Mouse (Mus musculus) embryonic facial prominence, embryonic 14.5 days (tissue): ENCODE results near the gene Asb8. TPM values are rescaled to one million over a fixed set of nuclear protein-coding genes. Genes with fewer than 3 reads are reported as not detected.

ENCODE experiments used
- ATAC-seq: fragments of 200-750 bp; cut with Nextera tagmentation; 2 replicates; pipeline ENCODE4 v1.8.0; 2017; ENCODE audit warnings: low read depth, moderate number of reproducible peaks, moderate TSS enrichment
- DNase-seq: peaks from one replicate; pipeline ENCODE4 v3.0.0-alpha.2; 2015; ENCODE audit warnings: low spot score
- H3K27ac ChIP-seq: fragments of 300-500 bp; sonication (generic); replicated peaks from 2 replicates; pipeline ENCODE4 v1.5.1; 2014; ENCODE audit warnings: low read depth, mild to moderate bottlenecking, low read length, moderate library complexity
- H3K27me3 ChIP-seq: fragments of 300-500 bp; sonication (generic); replicated peaks from 2 replicates; pipeline ENCODE4 v1.6.1; 2014; ENCODE audit warnings: low read length; ENCODE audit not compliant: control insufficient read depth, insufficient read depth
- H3K36me3 ChIP-seq: fragments of 300-500 bp; sonication (generic); 2 replicates; pipeline ENCODE4 v1.6.1; 2014; ENCODE audit warnings: low read length, mixed read lengths; ENCODE audit not compliant: control insufficient read depth, insufficient read depth
- H3K4me1 ChIP-seq: fragments of 300-500 bp; sonication (generic); 2 replicates; pipeline ENCODE4 v1.6.1; 2014; ENCODE audit warnings: antibody characterized with exemption, low read length; ENCODE audit not compliant: control insufficient read depth, insufficient read depth
- H3K4me2 ChIP-seq: fragments of 300-500 bp; sonication (generic); 2 replicates; pipeline ENCODE4 v1.6.1; 2014; ENCODE audit warnings: low read depth, mild to moderate bottlenecking, low read length, moderate library complexity, mixed read lengths
- H3K4me3 ChIP-seq: fragments of 300-500 bp; sonication (generic); 2 replicates; pipeline ENCODE4 v1.5.1; 2014; ENCODE audit warnings: low read depth, mild to moderate bottlenecking, low read length
- H3K9ac ChIP-seq: fragments of 300-500 bp; sonication (generic); 2 replicates; pipeline ENCODE4 v1.6.1; 2014; ENCODE audit warnings: low read depth, mild to moderate bottlenecking, low read length, moderate library complexity, mixed read lengths
- H3K9me3 ChIP-seq: fragments of 300-500 bp; sonication (generic); 2 replicates; pipeline ENCODE4 v1.6.1; 2016; ENCODE audit warnings: low read length; ENCODE audit not compliant: control insufficient read depth
- WGBS: fragments of 180-500 bp; shearing (Covaris S2); extraction: QIAGEN DNeasy Blood & Tissue Kit; methylation state at CpG from one replicate; pipeline ENCODE4 v1.1.7; 2014; 5-methylcytosine and 5-hydroxymethylcytosine counted together
- polyA plus RNA-seq: library from polyadenylated mRNA; unstranded; fragments of >200 nt; fragmentation: Nextera tagmentation; extraction: Ambion mirVana; gene quantifications from 2 replicates; pipeline ENCODE4 v1.2.1, GENCODE M21; 2014

Gene Asb8
- polyA plus RNA-seq, 1 experiment from 2014 or later, result 58.4 TPM

DNA sequence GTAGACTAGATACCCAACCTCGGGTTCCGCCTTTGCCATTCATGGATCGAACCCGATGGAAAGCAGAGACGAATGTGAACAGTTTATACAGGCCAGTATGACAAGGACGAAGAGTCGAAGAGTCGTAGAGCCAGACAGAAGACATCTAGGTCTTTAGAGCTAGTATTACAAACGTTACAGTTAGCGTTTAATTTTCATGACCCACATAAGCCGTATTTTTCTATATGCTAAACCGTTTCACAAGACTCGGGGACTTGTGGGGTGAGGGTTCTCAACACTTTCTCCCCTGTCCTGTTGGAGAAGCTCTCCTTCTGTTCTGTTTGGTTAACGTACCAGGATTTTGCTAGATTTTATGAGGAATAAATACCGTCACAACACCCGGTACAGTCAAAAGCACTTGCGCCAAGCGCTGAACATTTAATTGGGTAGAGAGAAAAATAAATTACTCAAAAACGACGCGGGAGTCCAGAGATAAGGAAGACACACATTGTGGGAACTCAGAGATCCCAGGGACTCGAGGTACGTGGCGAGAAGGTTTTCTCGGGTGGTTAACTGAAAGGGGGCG, 15.2 kb upstream of the Asb8 start:
- no peaks in the 10 kb centered on the region for H3K9me3 ChIP-seq
- WGBS, result 6% methylated on average over 26 of the region's 26 CpGs
- no peak for ATAC-seq
- no peaks in the 10 kb centered on the region for H3K36me3 ChIP-seq
- H3K27me3 ChIP-seq, result peaks cover 12% of the 10 kb centered on the region
- DNase-seq, result no peak
- no peaks in the 10 kb centered on the region for H3K4me1 ChIP-seq
- peak overlapping the region; percentile 62 for H3K4me2 ChIP-seq
- peak overlapping the region; percentile 55 for H3K4me3 ChIP-seq
- peak overlapping the region; percentile 41; the same call in 1 of the 2 replicates for H3K9ac ChIP-seq
- peak overlapping the region; percentile 65; the same call in 1 of the 2 replicates for H3K27ac ChIP-seq

GRCm38 (mm10) chr15:98177320-98177719, 11.9 kb upstream of the Asb8 start:
- no peaks in the 10 kb centered on the region for H3K36me3 ChIP-seq
- DNase-seq (no peak), ATAC-seq (no peak)
- no peaks in the 10 kb centered on the region for H3K9me3 ChIP-seq
- no peak overlapping the region for H3K4me3 ChIP-seq
- 64% methylated on average over 3 of the region's 3 CpGs for WGBS
- no peak overlapping the region for H3K4me2 ChIP-seq
- H3K27ac ChIP-seq, result no peak overlapping the region
- H3K9ac ChIP-seq, result no peak overlapping the region
- no peaks in the 10 kb centered on the region for H3K4me1 ChIP-seq
- peaks cover 19% of the 10 kb centered on the region for H3K27me3 ChIP-seq

GRCm38 (mm10) chr15:98173821-98174220, 8.4 kb upstream of the Asb8 start:
- no peaks in the 10 kb centered on the region for H3K9me3 ChIP-seq
- H3K27me3 ChIP-seq, result peaks cover 46% of the 10 kb centered on the region
- no peak overlapping the region for H3K4me3 ChIP-seq
- no peak overlapping the region for H3K9ac ChIP-seq
- DNase-seq (peak; percentile 68), ATAC-seq (no peak)
- no peaks in the 10 kb centered on the region for H3K36me3 ChIP-seq
- H3K4me2 ChIP-seq, result no peak overlapping the region
- WGBS, result 41% methylated on average over 8 of the region's 8 CpGs
- no peak overlapping the region for H3K27ac ChIP-seq
- no peaks in the 10 kb centered on the region for H3K4me1 ChIP-seq

GRCm38 (mm10) chr15:98172113-98172512, 6.7 kb upstream of the Asb8 start:
- DNase-seq (no peak), ATAC-seq (no peak)
- H3K27ac ChIP-seq, result no peak overlapping the region
- H3K36me3 ChIP-seq, result no peaks in the 10 kb centered on the region
- H3K27me3 ChIP-seq, result peaks cover 60% of the 10 kb centered on the region
- no peak overlapping the region for H3K4me3 ChIP-seq
- H3K4me2 ChIP-seq, result no peak overlapping the region
- WGBS, result 74% methylated on average over 5 of the region's 5 CpGs
- H3K9me3 ChIP-seq, result no peaks in the 10 kb centered on the region
- H3K9ac ChIP-seq, result no peak overlapping the region
- no peaks in the 10 kb centered on the region for H3K4me1 ChIP-seq

DNA sequence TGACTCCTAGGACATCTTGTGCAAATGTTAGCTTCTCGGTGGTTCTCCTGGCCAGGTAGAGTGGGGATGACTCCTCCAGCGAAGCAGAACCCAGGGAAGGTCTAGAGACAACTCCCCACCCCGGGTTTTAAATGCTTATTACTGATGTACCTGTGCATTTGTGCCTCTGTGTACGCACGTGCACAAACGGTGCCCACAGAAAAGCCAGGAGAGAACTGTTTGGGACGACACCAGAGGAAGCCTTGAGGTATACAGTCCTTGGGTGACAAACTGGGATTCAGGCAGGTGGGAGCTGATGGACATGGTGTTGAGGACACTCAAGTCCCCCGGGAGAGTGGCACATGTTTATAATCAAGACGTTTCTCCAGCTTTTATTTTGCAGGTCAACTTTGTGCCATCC, 5.5 kb upstream of the Asb8 start:
- Histone ChIP-seq H3K9me3 (no peaks in the 10 kb centered on the region), H3K36me3 (no peaks in the 10 kb centered on the region), H3K4me1 (no peaks in the 10 kb centered on the region), H3K4me2 (no peak overlapping the region), H3K4me3 (no peak overlapping the region), H3K27me3 (peaks cover 68% of the 10 kb centered on the region), H3K9ac (no peak overlapping the region), H3K27ac (no peak overlapping the region)
- WGBS, result 70% methylated on average over 9 of the region's 9 CpGs
- DNase-seq, result no peak
- ATAC-seq, result no peak

GRCm38 (mm10) chr15:98170365-98170764, 4.9 kb upstream of the Asb8 start:
- whole genome bisulfite sequencing, result 32% methylated on average over 7 of the region's 7 CpGs
- Histone ChIP-seq H3K9me3 (no peaks in the 10 kb centered on the region), H3K9ac (no peak overlapping the region), H3K4me3 (no peak overlapping the region), H3K36me3 (no peaks in the 10 kb centered on the region), H3K27ac (no peak overlapping the region), H3K27me3 (peaks cover 73% of the 10 kb centered on the region), H3K4me1 (no peaks in the 10 kb centered on the region), H3K4me2 (no peak overlapping the region)
- DNase-seq (peak; percentile 34), ATAC-seq (no peak)

GRCm38 (mm10) chr15:98168622-98169004, 3.2 kb upstream of the Asb8 start:
- no peak for DNase-seq
- H3K27me3 ChIP-seq, result peaks cover 74% of the 10 kb centered on the region
- H3K4me1 ChIP-seq, result no peaks in the 10 kb centered on the region
- no peaks in the 10 kb centered on the region for H3K36me3 ChIP-seq
- peak overlapping the region; percentile 73 for H3K4me2 ChIP-seq
- ATAC-seq, result no peak
- peak overlapping the region; percentile 45 for H3K4me3 ChIP-seq
- no peak overlapping the region for H3K9ac ChIP-seq
- no peak overlapping the region for H3K27ac ChIP-seq
- H3K9me3 ChIP-seq, result no peaks in the 10 kb centered on the region
- 6% methylated on average over 12 of the region's 19 CpGs for WGBS

GRCm38 (mm10) chr15:98167645-98168621, 2.5 kb upstream of the Asb8 start:
- 3% methylated on average over 51 of the region's 69 CpGs for WGBS
- Histone ChIP-seq H3K4me2 (peak overlapping the region; percentile 73), H3K4me3 (peak overlapping the region; percentile 45), H3K27ac (no peak overlapping the region), H3K4me1 (no peaks in the 10 kb centered on the region), H3K36me3 (no peaks in the 10 kb centered on the region), H3K27me3 (peaks cover 73% of the 10 kb centered on the region), H3K9me3 (no peaks in the 10 kb centered on the region), H3K9ac (peak overlapping the region; percentile 38; the same call in 1 of the 2 replicates)
- ATAC-seq (peak; percentile 88), DNase-seq (peak; percentile 96)
